Mouse (Mus musculus): ENCODE results near the gene Ubl3.

GRCm38 (mm10) chr5:148588987-148589386, 36.4 kb upstream of the Ubl3 start:
- no peak for TF ChIP-seq CTCF (IDR thresholded peaks at IDR 0.05; ENCODE audit: borderline replicate concordance, control insufficient read depth, extremely low read depth, insufficient read depth, low read length, poor library complexity)
- TF ChIP-seq POLR2A (IDR thresholded peaks at IDR 0.05; ENCODE audit: control insufficient read depth, extremely low read depth, insufficient read depth, low read length, poor library complexity) = no peak

Data from thymus, adult 2 months (tissue).